Mouse (Mus musculus) MN1 (cell line): ENCODE measurements at regions not wholly inside any gene's neighbourhood (a gene's known extent, or its start where the extent isn't known, plus 50 kb on each side); places are given as distances from the start of the nearest gene placed in this dataset.

Source experiments
- DNase-seq: peaks from one replicate; pipeline ENCODE4 v3.0.0-alpha.2; 2016; ENCODE audit warnings: low spot score

- peak; percentile 32 for DNase-seq
Observed at GRCm38 (mm10) chr9:23025247-23025646, 197.6 kb upstream of the Bmper start.

- DNase-seq, result peak; percentile 44
Observed at GRCm38 (mm10) chr9:23027377-23028313, 195.2 kb upstream of the Bmper start.

- DNase-seq, result no peak
Observed at GRCm38 (mm10) chr9:23029421-23029820, 193.5 kb upstream of the Bmper start.

- peak; percentile 61 for DNase-seq
Observed at GRCm38 (mm10) chr9:23030138-23030537, 192.7 kb upstream of the Bmper start.

- no peak for DNase-seq
Observed at GRCm38 (mm10) chr9:23030546-23030945, 192.3 kb upstream of the Bmper start.

DNA sequence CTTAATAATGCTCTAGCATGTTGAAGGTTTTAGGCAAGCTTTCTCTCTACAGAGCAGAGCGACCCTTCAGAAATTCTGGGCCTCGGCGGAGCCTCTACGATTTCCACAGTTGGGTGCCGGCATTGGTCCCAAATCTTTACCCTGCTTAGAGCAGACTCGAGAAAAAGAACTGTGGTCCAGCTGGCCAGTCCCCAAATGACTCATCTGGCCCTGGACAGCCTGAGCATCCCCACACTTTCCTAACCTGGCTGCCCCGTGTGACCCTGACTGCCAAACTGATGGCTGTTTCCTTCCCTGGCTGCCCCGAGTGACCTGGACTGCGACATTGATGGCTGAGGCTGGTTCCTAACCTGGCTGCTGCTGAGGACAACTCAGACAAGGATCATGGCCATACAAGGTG, 191.0 kb upstream of the Bmper start:
- no peak for DNase-seq

GRCm38 (mm10) chr9:23035306-23035705, 187.6 kb upstream of the Bmper start:
- DNase-seq, result no peak

DNA sequence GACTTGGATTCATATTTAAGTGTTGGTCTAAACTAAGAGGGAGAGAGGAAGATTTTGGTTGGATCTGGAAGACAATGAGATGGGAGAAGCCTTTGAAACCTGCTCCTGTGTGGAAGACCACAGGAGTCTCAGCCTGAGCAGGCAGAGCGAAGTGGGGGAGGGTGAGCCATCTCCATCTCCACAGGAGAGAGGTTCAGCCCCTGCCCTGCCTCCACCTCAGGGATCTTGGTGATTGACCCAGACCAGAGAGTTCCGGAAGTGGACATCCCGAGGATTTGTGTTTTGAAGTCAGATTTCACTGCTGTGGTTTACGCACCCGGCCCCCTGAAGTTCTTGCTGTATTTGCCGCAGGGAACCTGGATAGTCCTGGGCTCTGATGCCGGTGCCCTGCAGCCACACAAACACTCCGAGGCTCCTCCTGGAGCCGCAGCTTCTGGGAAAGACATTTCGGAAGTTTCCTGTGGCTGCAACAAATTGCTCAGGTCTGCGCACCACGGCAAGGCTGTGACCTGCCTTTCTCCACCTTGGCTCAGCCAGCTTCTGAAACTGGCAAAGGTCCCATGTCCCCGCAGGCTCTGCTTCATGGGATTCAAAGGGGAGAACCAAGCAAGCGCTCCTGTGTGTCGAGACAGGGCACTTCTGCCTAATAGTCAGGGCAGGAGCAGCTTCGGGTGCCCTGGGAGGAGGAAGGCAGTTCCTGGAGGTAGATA, 186.8 kb upstream of the Bmper start:
- DNase-seq, result no peak

DNA sequence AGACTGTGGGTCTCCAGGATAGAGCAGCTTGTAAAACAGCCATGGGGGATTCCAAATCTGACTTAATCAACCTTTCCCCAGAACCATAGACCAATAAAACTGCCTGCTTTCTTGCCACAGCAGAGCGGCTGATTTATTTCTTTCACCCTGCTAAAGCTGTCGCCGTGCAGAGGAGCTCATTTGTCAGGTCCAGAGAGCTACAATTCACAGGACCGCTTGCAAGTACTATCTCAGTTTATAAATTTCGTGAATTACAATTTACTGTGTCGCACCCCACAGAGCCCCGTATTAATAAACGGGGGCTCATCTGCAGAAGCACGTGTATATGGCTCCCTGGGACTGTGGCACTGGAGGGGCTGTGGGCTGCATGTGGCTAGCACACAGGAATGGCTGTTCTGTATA, 185.4 kb upstream of the Bmper start:
- DNase-seq, result no peak

GRCm38 (mm10) chr9:23039588-23039987, 183.3 kb upstream of the Bmper start:
- no peak for DNase-seq

DNA sequence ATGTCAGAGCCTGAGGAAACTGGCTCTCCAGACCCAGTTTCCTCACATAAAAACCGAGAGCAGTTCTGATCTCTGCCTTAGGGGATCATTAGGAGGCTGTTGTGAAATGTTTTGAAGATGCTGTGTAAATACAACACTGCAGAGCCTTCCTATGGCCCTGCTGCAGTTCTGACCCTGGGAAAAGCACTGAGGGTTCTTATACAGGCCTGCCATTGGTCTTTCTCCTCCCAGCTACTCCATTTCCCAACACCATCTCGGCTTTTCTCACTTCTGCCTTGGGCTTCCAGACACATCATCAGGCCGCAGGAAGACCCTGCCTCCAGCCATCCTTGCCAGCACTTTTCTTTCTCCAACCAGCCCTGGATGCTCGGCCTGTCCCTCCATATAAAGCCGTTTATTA, 181.9 kb upstream of the Bmper start:
- no peak for DNase-seq

- DNase-seq, result no peak
Observed at GRCm38 (mm10) chr9:23041537-23042472, 181.1 kb upstream of the Bmper start.

- DNase-seq, result no peak
Observed at GRCm38 (mm10) chr9:23043006-23043405, 179.9 kb upstream of the Bmper start.

- DNase-seq, result no peak
Observed at GRCm38 (mm10) chr9:23045486-23045885, 177.4 kb upstream of the Bmper start.

- DNase-seq, result no peak
Observed at GRCm38 (mm10) chr9:23050751-23051150, 172.1 kb upstream of the Bmper start.

DNA sequence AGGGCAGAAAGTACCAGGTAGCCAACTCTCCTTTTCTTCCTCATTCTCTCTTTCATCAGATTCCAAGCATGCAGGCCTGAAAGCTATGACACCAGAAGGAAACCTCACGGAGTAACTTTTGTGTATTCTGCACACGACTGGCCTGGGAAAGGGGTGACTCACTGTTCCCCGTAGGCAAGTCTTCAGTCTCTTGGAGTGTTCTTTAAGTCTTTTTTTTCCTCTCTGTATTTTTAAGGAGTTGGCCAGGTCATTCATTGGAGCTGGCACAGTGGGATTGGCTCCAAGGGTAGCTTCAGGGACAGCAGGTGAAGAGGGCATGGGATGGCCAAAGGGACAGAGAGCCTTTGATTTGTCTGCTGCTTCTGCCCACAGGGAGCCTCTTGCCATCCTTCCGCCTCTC, 163.3 kb upstream of the Bmper start:
- no peak for DNase-seq

- no peak for DNase-seq
Observed at GRCm38 (mm10) chr9:23060526-23060925, 162.3 kb upstream of the Bmper start.

DNA sequence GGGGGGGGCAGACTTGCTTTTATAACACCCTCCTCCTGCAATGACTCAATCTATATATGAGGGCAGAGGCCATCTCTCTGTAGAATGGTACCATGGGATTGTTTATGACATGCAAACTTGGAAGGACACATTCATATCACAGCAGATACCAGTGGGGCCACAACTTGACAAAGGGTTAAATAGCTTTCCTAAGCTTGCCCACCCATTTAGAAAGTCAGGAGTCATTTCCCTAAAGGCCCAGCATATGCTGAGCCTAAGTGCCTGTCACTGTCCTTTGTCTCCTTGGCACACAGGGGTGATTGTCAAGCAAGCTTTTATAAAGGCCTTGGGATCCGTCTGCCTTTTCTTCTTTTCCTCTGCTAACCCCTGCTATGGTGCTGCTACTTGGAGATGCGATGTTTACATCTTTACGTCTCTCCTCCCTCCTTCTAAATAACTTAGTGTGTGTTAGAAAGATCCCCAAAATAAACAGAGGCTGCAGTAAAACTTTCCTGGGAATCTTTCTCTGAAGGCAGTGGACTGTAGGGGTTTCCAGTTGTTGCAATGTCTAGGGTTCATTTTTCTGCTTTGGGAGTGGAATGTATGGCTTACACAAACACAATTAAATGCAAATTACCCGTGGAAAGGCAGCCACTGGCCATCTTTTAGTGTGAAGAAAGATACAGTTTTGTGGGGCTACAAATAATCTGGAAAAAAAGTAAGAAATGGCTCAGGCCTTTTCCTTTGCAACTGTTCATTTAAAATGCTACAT, 161.5 kb upstream of the Bmper start:
- DNase-seq, result no peak

DNA sequence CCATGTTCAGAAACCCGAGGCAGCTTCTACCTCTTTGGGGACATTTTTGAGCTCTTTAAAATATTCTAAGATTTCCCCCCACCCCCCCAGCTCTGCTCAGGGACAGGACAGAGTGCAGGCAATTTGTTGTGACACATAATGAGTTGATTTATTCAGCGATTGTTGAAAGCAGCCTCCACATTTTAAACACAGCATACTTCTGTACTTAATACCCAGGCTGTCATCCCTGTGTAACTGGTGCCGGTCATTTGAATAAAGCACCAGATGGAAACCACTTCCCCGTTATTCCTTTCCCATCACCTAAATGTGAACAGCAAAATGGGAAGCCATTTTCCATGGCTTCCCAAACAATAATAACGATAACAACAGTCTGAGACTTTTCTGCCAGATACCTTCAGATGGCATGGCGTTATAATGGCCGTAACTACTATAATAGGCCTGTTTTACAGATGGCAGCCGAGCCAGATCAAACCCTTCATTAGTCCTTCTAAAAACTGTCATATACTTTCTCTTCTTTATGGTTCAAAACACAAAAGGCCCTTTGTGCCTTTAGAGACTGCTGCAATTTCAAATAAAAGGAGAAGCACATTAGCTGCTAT, 160.7 kb upstream of the Bmper start:
- DNase-seq, result no peak

- DNase-seq, result no peak
Observed at GRCm38 (mm10) chr9:23062656-23063444, 160.0 kb upstream of the Bmper start.
